Mouse (Mus musculus) bone marrow, adult 2 months (tissue): ENCODE data around the gene Rab3gap2. TPM values are rescaled to one million over a fixed set of nuclear protein-coding genes. Genes with fewer than 3 reads are reported as not detected.

Experiments used
- H3K27ac ChIP-seq: fragments of 200-500 bp; 2 replicates; pipeline ENCODE4 v1.5.1; 2012; ENCODE audit warnings: low read depth, mild to moderate bottlenecking, control low read depth, inconsistent platforms, low read length; ENCODE audit not compliant: control insufficient read depth, poor library complexity, insufficient read depth
- H3K4me1 ChIP-seq: fragments of 200-500 bp; 2 replicates; pipeline ENCODE4 v1.6.1; 2011; ENCODE audit warnings: low read length; ENCODE audit not compliant: control insufficient read depth, insufficient read depth
- H3K4me3 ChIP-seq: fragments of 200-500 bp; replicated peaks from 2 replicates; pipeline ENCODE3; 2011; ENCODE audit warnings: mild to moderate bottlenecking, low read depth, low read length, control low read depth; ENCODE audit not compliant: control insufficient read depth
- CTCF ChIP-seq: fragments of 200-500 bp; IDR thresholded peaks from 2 replicates; pipeline ENCODE4 v1.5.1; 2011; ENCODE audit warnings: low read length, control low read depth; ENCODE audit not compliant: control insufficient read depth, insufficient read depth
- POLR2A ChIP-seq: fragments of 200-500 bp; IDR thresholded peaks from 2 replicates; pipeline ENCODE4 v1.6.1; 2011; ENCODE audit warnings: low read depth, mild to moderate bottlenecking, control low read depth, low read length, borderline replicate concordance; ENCODE audit not compliant: control insufficient read depth
- WGBS: fragments of 180-500 bp; shearing (Covaris S2); methylation state at CpG from one replicate; pipeline ENCODE4 v1.1.7; 2018; 5-methylcytosine and 5-hydroxymethylcytosine counted together
- polyA plus RNA-seq: library from polyadenylated mRNA; stranded (reverse); fragments of >200 nt; gene quantifications from 2 replicates; pipeline ENCODE4 v1.2.4, GENCODE M21; 2011; ENCODE audit warnings: low replicate concordance; ENCODE audit not compliant: missing spikeins, insufficient read depth, insufficient read length

Gene Rab3gap2
- polyA plus RNA-seq, 1 experiment, result 30.1 TPM

GRCm38 (mm10) chr1:185280616-185281015 lies 76.7 kb downstream of the Rab3gap2 start:
- TF ChIP-seq POLR2A (no peak), CTCF (no peak)
- no peak overlapping the region for H3K27ac ChIP-seq
- WGBS, result 92% methylated on average over 4 of the region's 4 CpGs
- peaks cover 1% of the 10 kb centered on the region; the same call in 1 of the 2 replicates for H3K4me1 ChIP-seq
- H3K4me3 ChIP-seq, result no peak overlapping the region

- Histone ChIP-seq H3K27ac (no peak overlapping the region), H3K4me3 (no peak overlapping the region), H3K4me1 (no peaks in the 10 kb centered on the region)
- TF ChIP-seq POLR2A (no peak), CTCF (no peak)
- 93% methylated on average over 11 of the region's 11 CpGs for WGBS
Observed at GRCm38 (mm10) chr1:185282846-185283245, 78.9 kb downstream of the Rab3gap2 start.

- 92% methylated on average over 15 of the region's 15 CpGs for WGBS
Observed at GRCm38 (mm10) chr1:185283247-185283646, 79.3 kb downstream of the Rab3gap2 start.

GRCm38 (mm10) chr1:185284740-185285139 lies 80.8 kb downstream of the Rab3gap2 start:
- H3K4me1 ChIP-seq, result no peaks in the 10 kb centered on the region
- TF ChIP-seq CTCF (no peak), POLR2A (no peak)
- WGBS, result 77% methylated on average over 4 of the region's 4 CpGs

More at GRCm38 (mm10) chr1:185283247-185283646, 79.3 kb downstream of the Rab3gap2 start:
- no peak overlapping the region for H3K4me3 ChIP-seq
- H3K4me1 ChIP-seq, result no peaks in the 10 kb centered on the region
- TF ChIP-seq CTCF (no peak), POLR2A (no peak)
- no peak overlapping the region for H3K27ac ChIP-seq

GRCm38 (mm10) chr1:185285171-185285570 lies 81.3 kb downstream of the Rab3gap2 start:
- TF ChIP-seq POLR2A, result no peak
- no peak for TF ChIP-seq CTCF
- Histone ChIP-seq H3K4me1 (no peaks in the 10 kb centered on the region), H3K27ac (no peak overlapping the region), H3K4me3 (no peak overlapping the region)
- WGBS, result 94% methylated on average over 4 of the region's 4 CpGs

More at GRCm38 (mm10) chr1:185284740-185285139, 80.8 kb downstream of the Rab3gap2 start:
- Histone ChIP-seq H3K27ac (no peak overlapping the region), H3K4me3 (no peak overlapping the region)

- Histone ChIP-seq H3K4me1 (no peaks in the 10 kb centered on the region), H3K27ac (no peak overlapping the region), H3K4me3 (no peak overlapping the region)
- TF ChIP-seq POLR2A (no peak), CTCF (no peak)
- WGBS, result 91% methylated on average over 20 of the region's 20 CpGs
Observed at GRCm38 (mm10) chr1:185287066-185287465, 83.1 kb downstream of the Rab3gap2 start.

- WGBS, result 89% methylated on average over 5 of the region's 5 CpGs
- Histone ChIP-seq H3K27ac (no peak overlapping the region), H3K4me3 (no peak overlapping the region), H3K4me1 (no peaks in the 10 kb centered on the region)
- no peak for TF ChIP-seq CTCF
- TF ChIP-seq POLR2A, result no peak
Observed at GRCm38 (mm10) chr1:185289231-185289630, 85.3 kb downstream of the Rab3gap2 start.

- Histone ChIP-seq H3K4me3 (no peak overlapping the region), H3K4me1 (no peaks in the 10 kb centered on the region), H3K27ac (no peak overlapping the region)
- 82% methylated on average over 4 of the region's 4 CpGs for WGBS
- TF ChIP-seq CTCF, result no peak
- TF ChIP-seq POLR2A, result no peak
Observed at GRCm38 (mm10) chr1:185291336-185291735, 87.4 kb downstream of the Rab3gap2 start.

- Histone ChIP-seq H3K4me3 (no peak overlapping the region), H3K4me1 (no peaks in the 10 kb centered on the region), H3K27ac (no peak overlapping the region)
- no peak for TF ChIP-seq CTCF
- WGBS, result 90% methylated on average over 10 of the region's 10 CpGs
Observed at GRCm38 (mm10) chr1:185292646-185293360, 88.9 kb downstream of the Rab3gap2 start.
